Mouse (Mus musculus) CH12.LX (cell line): ENCODE measurements at regions not wholly inside any gene's neighbourhood (a gene's known extent, or its start where the extent isn't known, plus 50 kb on each side); places are given as distances from the start of the nearest gene placed in this dataset.

ENCODE experiments used
- DNase-seq: peaks from one replicate; pipeline ENCODE4 v3.0.0-alpha.2; 2013; ENCODE audit errors: extremely low read depth
- H3K27ac ChIP-seq: 2 replicates; pipeline ENCODE4 v1.5.1; 2012; ENCODE audit warnings: low read depth, mild to moderate bottlenecking, control low read depth, moderate library complexity; ENCODE audit not compliant: insufficient read depth
- H3K27me3 ChIP-seq: replicated peaks from 2 replicates; pipeline ENCODE3; 2012; ENCODE audit warnings: inconsistent platforms
- H3K36me3 ChIP-seq, 2 experiments: replicated peaks in 1 of 2; 2 replicates each; pipeline versions ENCODE3 to v1.6.1; 2012; ENCODE audit warnings: inconsistent platforms in 1 of 2, low read length in 1 of 2, mild to moderate bottlenecking in 1 of 2, mixed read lengths in 1 of 2, moderate library complexity in 1 of 2; ENCODE audit not compliant: control insufficient read depth in 1 of 2, insufficient read depth in 1 of 2
- H3K4me1 ChIP-seq, 2 experiments: 2 replicates each; pipeline ENCODE4 v1.6.1; 2012; ENCODE audit warnings: inconsistent platforms in 1 of 2, moderate library complexity in 1 of 2; ENCODE audit not compliant: insufficient read depth in 2 of 2, control insufficient read depth in 1 of 2
- H3K4me2 ChIP-seq: 2 replicates; pipeline ENCODE4 v1.6.1; 2012; ENCODE audit warnings: low read depth, mild to moderate bottlenecking, control low read depth; ENCODE audit not compliant: poor library complexity, insufficient read depth, severe bottlenecking
- H3K4me3 ChIP-seq, 3 experiments: fragments of 150-350 bp in 1 of 3; sonication (generic) in 1 of 3; replicated peaks in 1 of 3; 2 replicates each; pipeline versions ENCODE3 to v1.5.1; 2011 to 2012; ENCODE audit warnings: low read depth in 2 of 3, low read length in 2 of 3, mild to moderate bottlenecking in 2 of 3, moderate library complexity in 2 of 3, control low read depth in 1 of 3, improper control_type of control experiment in 1 of 3, inconsistent platforms in 1 of 3, mixed read lengths in 1 of 3; ENCODE audit not compliant: poor library complexity in 1 of 3
- H3K79me2 ChIP-seq: replicated peaks from 2 replicates; pipeline ENCODE4 v1.6.1; 2012; ENCODE audit warnings: mild to moderate bottlenecking, moderate library complexity; ENCODE audit not compliant: control insufficient read depth, poor library complexity, insufficient read depth, severe bottlenecking; ENCODE audit errors: extremely low read depth
- H3K9ac ChIP-seq: 2 replicates; pipeline ENCODE4 v1.6.1; 2012; ENCODE audit warnings: low read depth, mild to moderate bottlenecking, control low read depth, moderate library complexity; ENCODE audit not compliant: insufficient read depth
- H3K9me3 ChIP-seq: replicated peaks from 2 replicates; pipeline ENCODE3; 2012; ENCODE audit warnings: low read length, inconsistent platforms, mixed read lengths
- BHLHE40 ChIP-seq: IDR thresholded peaks from 2 replicates; pipeline ENCODE4 v1.6.1; 2011; ENCODE audit warnings: mild to moderate bottlenecking, low read depth, low read length, improper control_type of control experiment
- CTCF ChIP-seq, 2 experiments: IDR thresholded peaks in 1 of 2; conservative IDR thresholded peaks in 1 of 2; 2 replicates each; pipeline ENCODE4 v1.5.1; 2011 to 2012; ENCODE audit warnings: low read depth in 2 of 2, low read length in 2 of 2, improper control_type of control experiment in 1 of 2, inconsistent platforms in 1 of 2, mild to moderate bottlenecking in 1 of 2, moderate library complexity in 1 of 2
- GABPA ChIP-seq: IDR thresholded peaks from 2 replicates; pipeline ENCODE4 v1.6.1; 2012; ENCODE audit warnings: low read depth, low read length, improper control_type of control experiment, inconsistent platforms; ENCODE audit not compliant: insufficient replicate concordance
- HCFC1 ChIP-seq: IDR thresholded peaks from 2 replicates; pipeline ENCODE4 v1.6.1; 2012; ENCODE audit warnings: low read depth, mild to moderate bottlenecking, inconsistent platforms, low read length, improper control_type of control experiment
- JUND ChIP-seq: conservative IDR thresholded peaks from 2 replicates; pipeline ENCODE4 v1.6.1; 2011; ENCODE audit warnings: low read depth, low read length, improper control_type of control experiment
- KAT2A ChIP-seq: IDR thresholded peaks from 2 replicates; pipeline ENCODE4 v1.6.1; 2012; ENCODE audit warnings: low read length, improper control_type of control experiment, inconsistent platforms; ENCODE audit not compliant: insufficient replicate concordance
- MAFK ChIP-seq: IDR thresholded peaks from 2 replicates; pipeline ENCODE4 v1.6.1; 2011; ENCODE audit warnings: low read length, improper control_type of control experiment; ENCODE audit not compliant: insufficient replicate concordance
- MAX ChIP-seq: IDR thresholded peaks from 2 replicates; pipeline ENCODE4 v1.6.1; 2011; ENCODE audit warnings: low read length, improper control_type of control experiment
- MEF2A ChIP-seq: IDR thresholded peaks from 2 replicates; pipeline ENCODE4 v1.6.1; 2014; ENCODE audit warnings: low read depth, mild to moderate bottlenecking, inconsistent platforms, low read length, improper control_type of control experiment, borderline replicate concordance
- MXI1 ChIP-seq: IDR thresholded peaks from 2 replicates; pipeline ENCODE4 v1.6.1; 2011; ENCODE audit warnings: mild to moderate bottlenecking, low read depth, low read length, improper control_type of control experiment
- MYC ChIP-seq: IDR thresholded peaks from 2 replicates; pipeline ENCODE4 v1.6.1; 2011; ENCODE audit warnings: low read depth, mild to moderate bottlenecking, improper control_type of control experiment, low read length
- NRF1 ChIP-seq: IDR thresholded peaks from 2 replicates; pipeline ENCODE4 v1.6.1; 2014; ENCODE audit warnings: low read depth, mild to moderate bottlenecking, inconsistent platforms, low read length, improper control_type of control experiment, moderate library complexity
- PAX5 ChIP-seq: IDR thresholded peaks from 2 replicates; pipeline ENCODE4 v1.6.1; 2012; ENCODE audit warnings: low read length, inconsistent platforms, mixed read lengths
- POLR2A ChIP-seq: IDR thresholded peaks from 2 replicates; pipeline ENCODE4 v1.6.1; 2011; ENCODE audit warnings: low read depth, mild to moderate bottlenecking, improper control_type of control experiment, low read length
- POLR2AphosphoS2 ChIP-seq: IDR thresholded peaks from 2 replicates; pipeline ENCODE4 v1.6.1; 2011; ENCODE audit warnings: low read depth, low read length, improper control_type of control experiment
- RCOR1 ChIP-seq: conservative IDR thresholded peaks from 2 replicates; pipeline ENCODE4 v1.6.1; 2012; ENCODE audit warnings: low read depth, mild to moderate bottlenecking, inconsistent platforms, low read length, improper control_type of control experiment
- SMC3 ChIP-seq: IDR thresholded peaks from 2 replicates; pipeline ENCODE4 v1.6.1; 2011; ENCODE audit warnings: low read depth, low read length, improper control_type of control experiment
- TCF12 ChIP-seq: IDR thresholded peaks from 2 replicates; pipeline ENCODE4 v1.6.1; 2014; ENCODE audit warnings: low read depth, mild to moderate bottlenecking, inconsistent platforms, low read length, improper control_type of control experiment
- ZC3H11A ChIP-seq: IDR thresholded peaks from 2 replicates; pipeline ENCODE4 v1.6.1; 2012; ENCODE audit warnings: low read depth, mild to moderate bottlenecking, inconsistent platforms, low read length, improper control_type of control experiment
- ZKSCAN1 ChIP-seq: IDR thresholded peaks from 2 replicates; pipeline ENCODE4 v1.6.1; 2012; ENCODE audit warnings: low read depth, inconsistent platforms, low read length, improper control_type of control experiment, borderline replicate concordance
- ZMIZ1 ChIP-seq: IDR thresholded peaks from 2 replicates; pipeline ENCODE4 v1.6.1; 2012; ENCODE audit warnings: low read depth, mild to moderate bottlenecking, inconsistent platforms, low read length, improper control_type of control experiment
- dilution Hi-C: fragments of 300-500 bp; cut with MboI; formaldehyde crosslinking; loops from 2 replicates; pipeline ENCODE4 v1.14.3; 2020; ENCODE audit warnings: low sequenced_read_pairs; ENCODE audit not compliant: extremely low pct_unique_long_range_greater_than_20kb, extremely low pct_ligation_motif_present
- in situ Hi-C: fragments of 300-500 bp; cut with MboI; formaldehyde crosslinking; loops from 3 replicates; pipeline ENCODE4 v1.14.3; 2019; ENCODE audit warnings: low sequenced_read_pairs, low pct_ligation_motif_present, low pct_unique_long_range_greater_than_20kb, mixed read lengths

GRCm38 (mm10) chr13:107933598-107934571, 110.4 kb upstream of the Smim15 start:
- no peaks in the 10 kb centered on the region for H3K79me2 ChIP-seq
- H3K4me1 ChIP-seq, result peaks cover 19 to 33% of the 10 kb centered on the region in 2 experiments
- H3K36me3 ChIP-seq, result no peaks in the 10 kb centered on the region
- H3K4me3 ChIP-seq, result no peak overlapping the region
- DNase-seq, result no peak
- no peaks in the 10 kb centered on the region for H3K27me3 ChIP-seq
- no peak overlapping the region for H3K27ac ChIP-seq
- H3K9me3 ChIP-seq, result no peaks in the 10 kb centered on the region
- dilution Hi-C loops, result no loop called here
- H3K4me2 ChIP-seq, result no peak overlapping the region
- in situ Hi-C loops, result no loop called here
- H3K9ac ChIP-seq, result no peak overlapping the region
- TF ChIP-seq KAT2A, result no peak
- no peak for TF ChIP-seq CTCF (conservative IDR thresholded peaks at IDR 0.05 in 1 of 2, IDR thresholded peaks at IDR 0.05 in 1 of 2; ENCODE audit: low read depth in 2 of 2, low read length in 2 of 2)
- TF ChIP-seq POLR2A, result no peak
- no peak for TF ChIP-seq TCF12
- no peak for TF ChIP-seq SMC3
- no peak for TF ChIP-seq ZKSCAN1
- TF ChIP-seq JUND, result no peak
- TF ChIP-seq NRF1, result no peak
- TF ChIP-seq GABPA, result no peak
- no peak for TF ChIP-seq MAFK
- TF ChIP-seq HCFC1, result no peak

- Histone ChIP-seq H3K4me1 (peaks cover 19 to 33% of the 10 kb centered on the region in 2 experiments), H3K9ac (no peak overlapping the region), H3K4me3 (no peak overlapping the region), H3K9me3 (no peaks in the 10 kb centered on the region), H3K36me3 (no peaks in the 10 kb centered on the region), H3K27me3 (no peaks in the 10 kb centered on the region), H3K79me2 (no peaks in the 10 kb centered on the region), H3K4me2 (no peak overlapping the region)
- dilution Hi-C loops, result no loop called here
- in situ Hi-C loops, result no loop called here
- DNase-seq, result no peak
- no peak for TF ChIP-seq SMC3
- TF ChIP-seq MXI1, result no peak
- TF ChIP-seq POLR2AphosphoS2, result no peak
- no peak for TF ChIP-seq BHLHE40
- TF ChIP-seq CTCF (conservative IDR thresholded peaks at IDR 0.05 in 1 of 2, IDR thresholded peaks at IDR 0.05 in 1 of 2; ENCODE audit: low read depth in 2 of 2, low read length in 2 of 2), result no peak
- no peak for TF ChIP-seq KAT2A
- TF ChIP-seq JUND, result no peak
- no peak for TF ChIP-seq PAX5
- TF ChIP-seq MAX, result no peak
- no peak for TF ChIP-seq RCOR1
- TF ChIP-seq ZMIZ1, result no peak
- TF ChIP-seq MYC, result no peak
- no peak for TF ChIP-seq MEF2A
- TF ChIP-seq ZC3H11A, result no peak
- TF ChIP-seq, all 38 proteins: peak for 0
- H3K27ac ChIP-seq, result no peak overlapping the region
These were observed 111.7 kb upstream of the Smim15 start for GRCm38 (mm10) chr13:107932423-107933032.
